Mouse (Mus musculus) forebrain, embryonic 13.5 days (tissue): Measurements from ENCODE around the gene Slc16a9. TPM values are rescaled to one million over a fixed set of nuclear protein-coding genes. Genes with fewer than 3 reads are reported as not detected.
"Not testable (repeated sequence)": the region's sequence is repeated elsewhere in the genome, so short reads cannot be mapped to it uniquely, and the experiment has no call there.

Source experiments
- ATAC-seq: fragments of 200-750 bp; cut with Nextera tagmentation; 2 replicates; pipeline ENCODE4 v1.8.0; 2017
- H3K27ac ChIP-seq: fragments of 300-500 bp; sonication (generic); 2 replicates; pipeline ENCODE4 v1.5.1; 2015; ENCODE audit warnings: inconsistent platforms, mild to moderate bottlenecking, moderate library complexity
- H3K27me3 ChIP-seq: fragments of 300-500 bp; sonication (generic); 2 replicates; pipeline ENCODE4 v1.6.1; 2015; ENCODE audit warnings: mild to moderate bottlenecking, inconsistent platforms
- H3K36me3 ChIP-seq: fragments of 300-500 bp; sonication (generic); 2 replicates; pipeline ENCODE4 v1.6.1; 2015; ENCODE audit warnings: mild to moderate bottlenecking, inconsistent platforms; ENCODE audit not compliant: poor library complexity, severe bottlenecking
- H3K4me1 ChIP-seq: fragments of 300-500 bp; sonication (generic); 2 replicates; pipeline ENCODE4 v1.6.1; 2015; ENCODE audit warnings: inconsistent platforms
- H3K4me2 ChIP-seq: fragments of 300-500 bp; sonication (generic); 2 replicates; pipeline ENCODE4 v1.6.1; 2015; ENCODE audit warnings: inconsistent platforms, mild to moderate bottlenecking, moderate library complexity
- H3K4me3 ChIP-seq: fragments of 300-500 bp; sonication (generic); 2 replicates; pipeline ENCODE4 v1.5.1; 2015; ENCODE audit warnings: mild to moderate bottlenecking, inconsistent platforms
- H3K9ac ChIP-seq: fragments of 300-500 bp; sonication (generic); 2 replicates; pipeline ENCODE4 v1.6.1; 2015; ENCODE audit warnings: mild to moderate bottlenecking, inconsistent platforms
- H3K9me3 ChIP-seq: fragments of 300-500 bp; sonication (generic); replicated peaks from 2 replicates; pipeline ENCODE4 v1.6.1; 2016; ENCODE audit warnings: inconsistent platforms
- WGBS: fragments of 180-500 bp; shearing (Covaris S2); methylation state at CpG from one replicate; pipeline ENCODE4 v1.1.7; 2015; 5-methylcytosine and 5-hydroxymethylcytosine counted together
- polyA plus RNA-seq: library from polyadenylated mRNA; unstranded; fragments of >200 nt; fragmentation: Nextera tagmentation; extraction: Ambion mirVana; gene quantifications from 2 replicates; pipeline ENCODE4 v1.2.1, GENCODE M21; 2015

Gene Slc16a9
- polyA plus RNA-seq, 1 experiment from 2014 or later: 0.30 TPM

DNA sequence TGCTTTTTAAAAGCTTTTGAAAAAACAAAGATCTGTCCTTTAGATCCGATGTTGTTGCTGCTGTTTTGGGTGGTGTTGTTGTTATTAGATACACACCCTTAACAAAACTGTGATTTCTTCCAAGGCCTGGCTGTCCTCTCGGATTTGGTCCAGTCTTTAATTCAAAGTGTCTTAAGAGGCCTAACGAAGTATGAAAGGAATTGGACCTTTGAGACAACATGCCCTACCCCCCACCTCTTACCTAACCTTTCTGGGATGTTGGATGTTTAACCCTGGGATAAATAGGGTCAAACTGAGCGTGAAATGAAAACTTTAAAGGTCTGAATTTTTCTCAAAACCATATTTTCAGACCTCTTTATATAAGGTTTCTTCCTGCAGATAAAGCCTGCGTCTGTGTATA is 23.9 kb upstream of the Slc16a9 start:
- no peak for ATAC-seq

DNA sequence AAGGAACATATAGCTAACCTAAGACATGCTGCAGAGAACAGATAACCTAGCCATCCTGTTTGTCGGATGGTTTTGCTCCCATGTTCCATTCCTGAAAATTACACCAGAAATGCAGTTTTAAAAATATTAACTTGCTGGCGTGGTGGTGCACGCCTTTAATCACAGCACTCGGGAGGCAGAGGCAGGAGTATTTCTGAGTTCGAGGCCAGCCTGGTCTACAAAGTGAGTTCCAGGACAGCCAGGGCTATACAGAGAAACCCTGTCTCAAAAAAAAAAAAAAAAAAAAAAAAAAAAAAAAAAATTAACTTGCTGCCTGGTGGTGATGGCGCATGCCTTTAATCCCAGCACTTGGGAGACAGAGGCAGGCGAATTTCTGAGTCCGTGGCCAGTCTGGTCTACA is 22.7 kb upstream of the Slc16a9 start:
- not testable (repeated sequence) for H3K27me3 ChIP-seq, H3K9me3 ChIP-seq, H3K4me1 ChIP-seq, H3K9ac ChIP-seq, H3K4me3 ChIP-seq, H3K27ac ChIP-seq, H3K4me2 ChIP-seq, H3K36me3 ChIP-seq, ATAC-seq
- 91% methylated on average over 8 of the region's 8 CpGs for WGBS

More for the DNA sequence above, 23.9 kb upstream of the Slc16a9 start:
- Histone ChIP-seq H3K4me2 (no peak overlapping the region), H3K4me3 (no peak overlapping the region), H3K4me1 (no peaks in the 10 kb centered on the region), H3K9me3 (no peaks in the 10 kb centered on the region), H3K9ac (no peak overlapping the region), H3K36me3 (no peaks in the 10 kb centered on the region), H3K27me3 (no peaks in the 10 kb centered on the region), H3K27ac (no peak overlapping the region)
- 42% methylated on average over 5 of the region's 5 CpGs for WGBS

DNA sequence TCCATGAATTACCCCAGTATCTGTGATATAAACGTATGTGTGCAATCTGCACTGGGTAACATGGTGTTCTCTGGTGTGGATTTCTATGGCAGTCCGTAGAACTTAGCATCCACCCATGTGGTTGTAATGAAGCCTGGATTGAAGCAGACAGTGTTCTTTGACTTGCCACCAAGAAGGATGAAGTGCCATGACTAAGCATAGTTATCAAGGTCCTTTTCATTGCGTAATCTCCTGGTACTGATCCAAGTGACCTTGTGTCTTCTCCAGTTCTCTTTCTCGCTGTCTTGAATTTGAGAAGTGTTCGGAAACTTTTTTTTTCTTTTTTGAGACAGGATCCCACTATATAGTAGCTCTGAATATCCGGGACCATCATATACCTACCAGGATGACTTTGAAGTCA is 20.3 kb upstream of the Slc16a9 start:
- no peak overlapping the region for H3K4me2 ChIP-seq
- no peak overlapping the region for H3K9ac ChIP-seq
- H3K27me3 ChIP-seq: no peaks in the 10 kb centered on the region
- H3K9me3 ChIP-seq: no peaks in the 10 kb centered on the region
- H3K4me3 ChIP-seq: no peak overlapping the region
- no peak overlapping the region for H3K27ac ChIP-seq
- no peak for ATAC-seq
- no peaks in the 10 kb centered on the region for H3K4me1 ChIP-seq
- 88% methylated on average over 6 of the region's 6 CpGs for WGBS
- H3K36me3 ChIP-seq: no peaks in the 10 kb centered on the region

DNA sequence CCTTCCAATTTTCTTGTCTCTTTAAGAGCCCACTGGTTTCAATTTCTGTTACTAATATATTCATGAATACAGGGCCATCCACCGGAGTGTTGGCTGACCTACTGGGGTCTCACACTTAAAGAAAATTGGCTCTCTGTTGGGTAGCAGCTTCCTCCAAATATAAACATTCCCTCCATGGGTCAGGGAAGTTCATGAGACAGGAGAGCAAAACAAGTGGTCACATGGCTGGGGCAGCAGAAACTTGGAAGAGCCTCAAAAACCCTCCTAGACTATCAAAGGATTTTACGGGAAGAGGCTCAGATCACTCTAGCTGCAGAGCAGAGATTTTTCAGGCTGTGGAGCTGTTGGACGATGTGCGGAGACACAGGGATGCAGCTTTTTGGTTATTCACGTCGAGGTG is 19.1 kb upstream of the Slc16a9 start:
- 78% methylated on average over 6 of the region's 6 CpGs for WGBS
- no peak overlapping the region for H3K9ac ChIP-seq
- H3K9me3 ChIP-seq: no peaks in the 10 kb centered on the region
- H3K27ac ChIP-seq: no peak overlapping the region
- no peak overlapping the region for H3K4me3 ChIP-seq
- H3K4me1 ChIP-seq: no peaks in the 10 kb centered on the region
- H3K36me3 ChIP-seq: no peaks in the 10 kb centered on the region
- H3K27me3 ChIP-seq: no peaks in the 10 kb centered on the region
- no peak for ATAC-seq
- H3K4me2 ChIP-seq: no peak overlapping the region

DNA sequence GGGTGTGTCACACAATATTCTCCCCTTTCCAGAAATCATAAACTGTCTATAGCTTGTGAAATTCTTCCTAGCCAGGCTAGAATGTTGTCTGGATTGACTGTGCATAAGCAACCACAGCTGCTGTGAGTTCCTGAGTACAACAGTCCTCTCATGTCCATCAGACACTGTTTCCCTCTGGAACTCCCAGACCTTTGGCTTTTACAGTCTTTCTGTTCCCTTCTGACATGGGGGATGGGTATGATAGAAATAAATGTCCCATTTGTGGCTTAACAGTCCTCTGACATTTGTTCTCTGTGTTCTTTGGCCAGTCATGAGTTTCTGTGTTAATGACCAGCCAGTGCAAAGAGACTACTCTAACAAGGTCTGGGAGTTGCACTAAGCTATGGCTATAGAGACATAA is 18.3 kb upstream of the Slc16a9 start:
- H3K9me3 ChIP-seq: no peaks in the 10 kb centered on the region
- H3K36me3 ChIP-seq: no peaks in the 10 kb centered on the region
- no peak for ATAC-seq
- H3K4me1 ChIP-seq: no peaks in the 10 kb centered on the region
- H3K9ac ChIP-seq: no peak overlapping the region
- H3K27ac ChIP-seq: no peak overlapping the region
- no peak overlapping the region for H3K4me2 ChIP-seq
- no peaks in the 10 kb centered on the region for H3K27me3 ChIP-seq
- H3K4me3 ChIP-seq: no peak overlapping the region

DNA sequence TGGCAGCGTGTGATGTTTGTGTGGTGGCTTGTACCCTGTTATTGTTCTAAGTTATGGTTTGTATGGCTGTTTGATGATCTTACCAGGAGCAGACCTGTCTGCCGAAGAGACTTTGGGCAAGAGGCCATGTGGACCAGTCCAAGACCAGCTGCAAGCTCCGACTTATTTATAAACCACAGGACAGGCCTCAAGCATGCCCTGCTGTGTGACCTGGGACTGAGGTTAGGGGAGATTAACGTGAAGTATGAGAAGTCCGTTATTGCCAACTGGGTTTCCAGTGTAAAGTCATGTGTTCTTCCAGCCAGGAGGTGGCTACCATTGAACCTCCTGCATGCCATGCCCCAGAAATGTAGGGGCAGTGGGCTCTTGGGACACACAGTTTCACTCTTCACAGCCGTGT is 14.5 kb upstream of the Slc16a9 start:
- no peaks in the 10 kb centered on the region for H3K4me1 ChIP-seq
- no peak for ATAC-seq
- WGBS: 89% methylated on average over 6 of the region's 6 CpGs

DNA sequence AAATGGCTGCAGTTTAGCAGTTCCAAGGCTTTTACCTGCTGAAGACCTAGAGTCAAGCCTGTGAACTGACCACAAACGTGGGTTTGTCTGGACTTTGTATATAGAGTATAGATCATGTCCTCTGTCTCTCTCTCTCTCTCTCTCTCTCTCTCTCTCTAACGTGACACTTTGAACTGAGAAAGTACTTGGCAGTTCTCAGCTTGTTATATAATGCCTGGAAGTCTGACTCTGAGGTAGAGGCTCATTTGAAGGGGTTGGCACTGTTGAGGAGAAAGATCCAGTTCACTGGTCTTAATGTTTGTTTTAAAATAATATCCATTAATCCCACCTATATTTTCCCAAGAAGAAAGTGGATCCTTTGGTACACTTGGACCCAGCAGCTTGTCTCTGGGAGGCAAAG is 7.0 kb upstream of the Slc16a9 start:
- no peak overlapping the region for H3K4me2 ChIP-seq
- peaks cover 4% of the 10 kb centered on the region; the same call in 1 of the 2 replicates for H3K27me3 ChIP-seq
- no peak for ATAC-seq
- no peaks in the 10 kb centered on the region for H3K36me3 ChIP-seq
- no peak overlapping the region for H3K9ac ChIP-seq
- no peaks in the 10 kb centered on the region for H3K4me1 ChIP-seq
- 73% methylated on average over 2 of the region's 2 CpGs for WGBS
- no peaks in the 10 kb centered on the region for H3K9me3 ChIP-seq
- no peak overlapping the region for H3K4me3 ChIP-seq
- no peak overlapping the region for H3K27ac ChIP-seq

More for the DNA sequence above, 14.5 kb upstream of the Slc16a9 start:
- Histone ChIP-seq H3K27me3 (no peaks in the 10 kb centered on the region), H3K4me2 (no peak overlapping the region), H3K4me3 (no peak overlapping the region), H3K36me3 (no peaks in the 10 kb centered on the region), H3K9me3 (no peaks in the 10 kb centered on the region), H3K27ac (no peak overlapping the region), H3K9ac (no peak overlapping the region)

DNA sequence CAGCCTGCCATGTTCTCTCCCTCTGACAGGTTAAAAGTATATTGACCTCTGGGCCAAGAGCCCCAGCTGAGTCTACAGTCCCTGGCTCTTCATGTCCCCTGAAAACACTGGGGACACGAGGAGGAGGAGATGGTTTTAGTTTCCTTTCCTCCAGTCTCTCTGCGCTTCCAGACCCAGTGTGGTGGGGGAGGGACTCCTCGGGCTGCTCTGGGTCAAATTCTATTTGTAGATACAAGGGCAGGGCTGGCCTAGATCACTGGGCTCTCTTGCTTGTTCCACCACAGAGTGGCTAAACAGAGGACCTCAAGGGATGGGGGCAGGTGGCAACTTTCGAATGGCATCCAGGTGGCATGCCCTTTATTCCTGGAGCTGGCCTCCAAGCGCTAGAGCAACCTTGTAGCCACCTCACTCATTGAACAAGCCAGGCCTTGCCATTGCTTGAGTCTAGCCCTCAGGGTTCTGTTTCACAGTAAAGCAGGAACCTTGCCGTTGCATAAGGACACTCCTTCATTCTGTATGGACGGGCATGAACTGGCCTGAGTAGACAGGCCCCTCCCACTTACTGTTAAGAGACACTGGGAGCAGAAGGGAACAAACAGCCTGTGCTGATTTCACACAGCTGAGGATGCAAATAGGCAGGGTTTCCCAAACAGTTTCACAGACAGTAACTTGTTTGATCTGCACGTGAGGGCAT is 2.0 kb upstream of the Slc16a9 start:
- no peaks in the 10 kb centered on the region for H3K9me3 ChIP-seq
- no peak overlapping the region for H3K4me2 ChIP-seq
- H3K4me1 ChIP-seq: peaks cover 13% of the 10 kb centered on the region
- H3K27ac ChIP-seq: no peak overlapping the region
- H3K9ac ChIP-seq: no peak overlapping the region
- H3K27me3 ChIP-seq: peaks cover 46% of the 10 kb centered on the region
- no peak for ATAC-seq
- H3K36me3 ChIP-seq: no peaks in the 10 kb centered on the region
- WGBS: 61% methylated on average over 8 of the region's 8 CpGs
- H3K4me3 ChIP-seq: no peak overlapping the region

DNA sequence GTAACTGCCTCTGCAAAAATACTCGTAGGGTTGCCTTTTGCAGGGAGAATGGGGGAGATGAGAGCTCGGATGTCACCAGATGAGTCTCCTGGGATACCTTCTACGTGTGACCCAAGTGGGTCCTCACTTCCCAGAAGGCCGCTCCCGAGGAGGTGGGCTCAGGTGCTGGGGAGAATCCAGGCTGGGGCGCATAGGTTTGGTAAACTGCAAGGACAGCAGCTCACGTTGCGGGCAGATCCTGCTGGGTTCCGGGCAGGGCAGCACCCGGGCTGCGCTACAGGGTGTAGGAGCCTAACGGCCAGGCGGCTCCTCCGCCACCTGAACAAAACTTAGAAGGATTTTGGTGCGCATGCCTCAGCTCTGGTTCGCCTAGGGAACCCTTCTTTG is 652 bp downstream of the Slc16a9 start:
- Histone ChIP-seq H3K9ac (peak overlapping the region; percentile 68), H3K9me3 (no peaks in the 10 kb centered on the region), H3K4me1 (peaks cover 13% of the 10 kb centered on the region), H3K4me2 (peak overlapping the region; percentile 97), H3K4me3 (peak overlapping the region; percentile 66), H3K27me3 (peaks cover 48% of the 10 kb centered on the region), H3K27ac (no peak overlapping the region), H3K36me3 (no peaks in the 10 kb centered on the region)
- peak; percentile 29; the same call in 1 of the 2 replicates for ATAC-seq
- WGBS: under 1% methylated on average over 16 of the region's 16 CpGs

DNA sequence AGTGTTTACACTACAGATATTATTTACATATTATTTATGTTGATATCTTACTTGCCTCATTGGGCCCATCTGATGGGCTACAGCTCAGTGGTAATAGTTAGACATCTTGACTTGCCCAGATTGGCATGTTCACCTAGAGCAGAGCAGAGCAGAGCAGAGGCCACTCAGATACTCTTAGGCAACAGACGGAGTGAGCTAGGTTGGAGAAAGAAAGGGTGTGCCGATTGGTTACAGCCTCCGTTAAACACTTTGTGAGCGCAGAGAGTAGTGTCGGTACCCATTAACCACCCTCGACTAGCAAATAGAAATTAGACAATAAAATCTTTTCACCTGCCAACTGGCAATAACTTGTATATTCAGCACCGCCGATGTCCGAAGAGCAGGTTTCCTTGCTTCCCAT is 1.2 kb downstream of the Slc16a9 start:
- 27% methylated on average over 9 of the region's 9 CpGs for WGBS
- Histone ChIP-seq H3K27ac (no peak overlapping the region), H3K27me3 (peaks cover 48% of the 10 kb centered on the region), H3K4me2 (peak overlapping the region; percentile 97), H3K36me3 (no peaks in the 10 kb centered on the region), H3K9ac (no peak overlapping the region), H3K4me3 (peak overlapping the region; percentile 66; the same call in 1 of the 2 replicates), H3K9me3 (no peaks in the 10 kb centered on the region), H3K4me1 (peaks cover 13% of the 10 kb centered on the region)
- no peak for ATAC-seq

DNA sequence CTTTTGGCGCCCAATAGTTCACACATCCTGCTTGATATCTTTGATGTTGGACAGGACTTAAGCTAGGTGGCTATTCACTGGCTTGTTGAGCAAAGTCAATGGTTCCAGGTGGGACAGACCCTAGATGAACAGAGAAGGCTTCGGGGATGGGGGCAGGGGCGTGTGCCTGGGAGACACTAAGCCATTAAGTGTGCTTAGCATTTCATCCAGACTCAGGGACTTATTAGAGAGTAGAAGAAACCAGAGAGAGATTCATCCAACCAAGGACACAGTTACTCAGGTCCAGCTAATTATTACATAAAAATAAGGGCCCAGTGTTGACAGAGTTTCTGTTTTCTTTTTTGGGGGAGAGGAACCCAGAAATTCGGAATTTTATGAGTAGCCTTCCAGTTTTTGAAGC is 5.5 kb downstream of the Slc16a9 start:
- H3K36me3 ChIP-seq: no peaks in the 10 kb centered on the region
- peaks cover 20% of the 10 kb centered on the region for H3K27me3 ChIP-seq
- H3K27ac ChIP-seq: no peak overlapping the region
- no peaks in the 10 kb centered on the region for H3K9me3 ChIP-seq
- 85% methylated on average over 4 of the region's 4 CpGs for whole genome bisulfite sequencing
- no peak for ATAC-seq
- no peak overlapping the region for H3K9ac ChIP-seq
- peaks cover 5% of the 10 kb centered on the region for H3K4me1 ChIP-seq
- no peak overlapping the region for H3K4me2 ChIP-seq
- no peak overlapping the region for H3K4me3 ChIP-seq

DNA sequence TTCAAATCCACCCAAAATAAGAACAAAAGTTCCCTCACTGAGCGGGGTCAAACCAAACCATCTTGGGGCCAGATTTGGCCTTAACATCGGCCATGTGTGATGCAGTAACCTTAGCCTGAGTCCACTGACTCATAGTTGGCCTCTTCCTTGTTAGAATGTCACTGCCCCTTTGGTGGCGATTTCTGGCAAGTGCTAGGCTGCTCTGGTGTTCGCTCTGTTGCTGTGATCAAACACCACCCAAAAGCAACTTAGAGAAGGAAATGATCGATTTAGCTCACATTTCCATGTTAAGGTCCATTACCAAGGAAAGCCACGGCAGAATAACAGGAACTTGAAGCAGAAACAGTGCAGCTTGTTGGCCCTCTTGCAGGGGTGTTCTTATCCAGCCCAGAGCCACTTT is 5.9 kb downstream of the Slc16a9 start:
- 88% methylated on average over 6 of the region's 6 CpGs for WGBS
- Histone ChIP-seq H3K4me1 (peaks cover under 1% of the 10 kb centered on the region), H3K9ac (no peak overlapping the region), H3K4me2 (no peak overlapping the region), H3K27me3 (peaks cover 16% of the 10 kb centered on the region), H3K9me3 (no peaks in the 10 kb centered on the region), H3K27ac (no peak overlapping the region), H3K4me3 (no peak overlapping the region), H3K36me3 (no peaks in the 10 kb centered on the region)
- ATAC-seq: no peak

DNA sequence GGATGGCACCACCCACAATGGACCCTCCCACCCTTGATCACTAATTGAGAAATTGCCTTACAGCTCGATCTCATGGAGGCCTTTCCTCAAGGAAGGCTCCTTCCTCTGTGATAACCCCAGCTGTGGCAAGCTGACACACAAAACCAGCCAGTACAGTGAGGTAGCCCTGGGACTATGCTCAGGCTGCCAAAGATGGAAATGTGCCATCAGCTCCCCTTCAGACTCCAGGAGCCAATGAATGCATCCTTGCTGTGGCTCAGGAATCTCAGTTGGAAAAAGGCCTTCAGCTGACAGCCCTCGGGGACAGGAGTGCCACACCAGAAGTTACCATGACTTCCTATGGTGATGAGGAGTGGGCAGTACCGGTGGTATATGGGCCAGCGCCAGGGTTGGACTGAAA is 9.8 kb downstream of the Slc16a9 start:
- no peak overlapping the region for H3K4me3 ChIP-seq
- 79% methylated on average over 4 of the region's 4 CpGs for WGBS
- H3K27me3 ChIP-seq: no peaks in the 10 kb centered on the region
- no peak overlapping the region for H3K9ac ChIP-seq
- no peak overlapping the region for H3K4me2 ChIP-seq
- H3K9me3 ChIP-seq: no peaks in the 10 kb centered on the region
- ATAC-seq: no peak
- no peak overlapping the region for H3K27ac ChIP-seq
- no peaks in the 10 kb centered on the region for H3K4me1 ChIP-seq
- no peaks in the 10 kb centered on the region for H3K36me3 ChIP-seq
